Mouse (Mus musculus) thymus, postnatal 36 days (tissue): ENCODE data around the gene Ifna4.
"Not testable (repeated sequence)": the region's sequence is repeated elsewhere in the genome, so short reads cannot be mapped to it uniquely, and the experiment has no call there.

Experiments used
- DNase-seq, 2 experiments: peaks; one replicate each; pipeline ENCODE4 v3.0.0; 2022; ENCODE audit warnings: mixed read lengths in 2 of 2

The Ifna4 gene

DNA sequence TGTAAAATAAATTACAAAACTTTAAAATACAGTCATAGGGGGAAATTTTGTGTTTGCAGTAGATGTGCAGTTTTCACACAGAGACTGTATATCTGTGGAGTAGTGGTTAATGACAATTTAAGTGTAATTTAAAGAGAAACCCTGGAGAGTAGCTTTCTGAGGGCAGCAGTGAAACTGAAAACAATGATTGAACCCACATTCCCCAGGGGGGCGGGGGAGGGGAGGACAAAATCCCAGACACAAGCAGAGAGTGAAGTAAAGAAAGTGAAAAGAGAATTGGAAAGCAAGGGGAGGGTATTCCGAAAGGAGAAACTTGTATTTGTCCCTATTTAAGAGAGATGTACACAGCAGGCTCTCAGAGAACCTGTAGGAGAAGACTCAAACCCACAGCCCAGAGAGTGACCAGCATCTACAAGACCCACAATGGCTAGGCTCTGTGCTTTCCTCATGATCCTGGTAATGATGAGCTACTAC, at the start of gene Ifna4:
Gene Ifna4 (plus strand): TSS at position 424 of the 474 bp plus-strand sequence.
- no peak for DNase-seq

DNA sequence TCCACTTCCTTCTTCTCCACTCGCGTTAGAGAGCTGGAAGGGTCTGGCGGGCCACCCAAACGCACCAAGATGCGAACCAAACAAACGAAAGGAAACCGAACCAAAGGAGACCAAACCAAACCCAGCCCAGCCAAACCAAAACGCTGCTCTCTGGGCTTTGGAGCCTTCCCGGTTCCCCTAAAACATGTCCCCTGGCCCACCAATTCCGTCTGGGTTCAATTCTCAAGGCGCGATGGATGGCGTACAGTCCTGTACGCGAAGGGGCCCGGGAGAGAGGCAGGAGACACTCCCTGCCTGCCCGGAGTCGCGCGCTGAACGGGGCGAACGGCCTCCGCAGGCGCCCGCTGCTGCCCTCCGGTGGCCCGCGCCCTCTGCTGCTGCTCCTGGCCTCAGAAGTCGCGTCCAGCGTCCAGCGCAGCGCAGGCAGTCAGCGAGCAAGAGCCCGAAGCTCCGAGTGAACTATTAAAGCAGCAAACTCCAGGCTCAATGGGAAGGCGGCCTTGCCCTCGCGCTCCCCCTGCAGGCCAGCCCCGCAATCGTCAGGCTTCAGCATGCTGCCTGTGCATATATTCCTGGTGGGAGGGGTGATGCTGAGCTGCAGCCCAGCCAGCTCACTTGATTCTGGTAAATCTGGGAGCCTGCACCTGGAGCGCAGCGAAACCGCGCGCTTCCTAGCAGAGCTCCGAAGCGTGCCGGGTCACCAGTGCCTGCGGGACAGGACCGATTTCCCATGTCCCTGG, 47.6 kb upstream of the Ifna4 start, which contains the start of gene Gm13275:
Gene Gm13275 (plus strand): TSS at position 552 of the 740 bp plus-strand sequence.
- DNase-seq, result peak; percentile 74 to 82

DNA sequence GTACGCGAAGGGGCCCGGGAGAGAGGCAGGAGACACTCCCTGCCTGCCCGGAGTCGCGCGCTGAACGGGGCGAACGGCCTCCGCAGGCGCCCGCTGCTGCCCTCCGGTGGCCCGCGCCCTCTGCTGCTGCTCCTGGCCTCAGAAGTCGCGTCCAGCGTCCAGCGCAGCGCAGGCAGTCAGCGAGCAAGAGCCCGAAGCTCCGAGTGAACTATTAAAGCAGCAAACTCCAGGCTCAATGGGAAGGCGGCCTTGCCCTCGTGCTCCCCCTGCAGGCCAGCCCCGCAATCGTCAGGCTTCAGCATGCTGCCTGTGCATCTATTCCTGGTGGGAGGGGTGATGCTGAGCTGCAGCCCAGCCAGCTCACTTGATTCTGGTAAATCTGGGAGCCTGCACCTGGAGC, 44.6 kb upstream of the Ifna4 start, which contains the start of gene Gm13279:
Gene Gm13279 (plus strand): TSS at position 301 of the 400 bp plus-strand sequence.
- DNase-seq, result not testable (repeated sequence)

DNA sequence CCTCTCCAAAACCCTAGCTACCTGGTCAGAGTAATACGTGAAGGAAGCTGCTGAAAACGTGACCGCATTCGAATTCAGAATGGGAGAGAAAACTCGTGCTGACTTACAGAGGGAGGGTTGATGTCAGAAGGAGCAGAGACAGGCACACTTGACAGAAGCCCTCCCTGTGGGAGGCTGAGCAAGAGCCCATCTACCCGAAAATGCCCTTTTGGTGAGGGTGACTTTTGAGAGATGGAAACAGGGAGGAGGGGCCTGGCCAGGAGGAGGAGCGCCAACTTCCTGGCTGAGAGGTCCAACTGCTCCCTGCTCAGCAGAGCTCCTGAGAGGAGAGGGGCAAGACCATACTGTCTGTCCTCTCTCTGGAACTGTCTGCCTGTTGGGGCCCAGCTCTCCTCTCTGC, 42.3 kb upstream of the Ifna4 start, which contains the start of gene Gm13285:
Gene Gm13285 (plus strand): TSS at position 301 of the 400 bp plus-strand sequence.
- not testable (repeated sequence) for DNase-seq

DNA sequence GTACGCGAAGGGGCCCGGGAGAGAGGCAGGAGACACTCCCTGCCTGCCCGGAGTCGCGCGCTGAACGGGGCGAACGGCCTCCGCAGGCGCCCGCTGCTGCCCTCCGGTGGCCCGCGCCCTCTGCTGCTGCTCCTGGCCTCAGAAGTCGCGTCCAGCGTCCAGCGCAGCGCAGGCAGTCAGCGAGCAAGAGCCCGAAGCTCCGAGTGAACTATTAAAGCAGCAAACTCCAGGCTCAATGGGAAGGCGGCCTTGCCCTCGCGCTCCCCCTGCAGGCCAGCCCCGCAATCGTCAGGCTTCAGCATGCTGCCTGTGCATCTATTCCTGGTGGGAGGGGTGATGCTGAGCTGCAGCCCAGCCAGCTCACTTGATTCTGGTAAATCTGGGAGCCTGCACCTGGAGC, 38.7 kb upstream of the Ifna4 start, which contains the start of gene Gm13287:
Gene Gm13287 (plus strand): TSS at position 301 of the 400 bp plus-strand sequence.
- DNase-seq, result not testable (repeated sequence)

DNA sequence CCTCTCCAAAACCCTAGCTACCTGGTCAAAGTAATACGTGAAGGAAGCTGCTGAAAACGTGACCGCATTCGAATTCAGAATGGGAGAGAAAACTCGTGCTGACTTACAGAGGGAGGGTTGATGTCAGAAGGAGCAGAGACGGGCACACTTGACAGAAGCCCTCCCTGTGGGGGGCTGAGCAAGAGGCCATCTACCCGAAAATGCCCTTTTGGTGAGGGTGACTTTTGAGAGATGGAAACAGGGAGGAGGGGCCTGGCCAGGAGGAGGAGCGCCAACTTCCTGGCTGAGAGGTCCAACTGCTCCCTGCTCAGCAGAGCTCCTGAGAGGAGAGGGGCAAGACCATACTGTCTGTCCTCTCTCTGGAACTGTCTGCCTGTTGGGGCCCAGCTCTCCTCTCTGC, 36.4 kb upstream of the Ifna4 start, which contains the start of gene Gm13288:
Gene Gm13288 (plus strand): TSS at position 301 of the 400 bp plus-strand sequence.
- DNase-seq, result not testable (repeated sequence)

DNA sequence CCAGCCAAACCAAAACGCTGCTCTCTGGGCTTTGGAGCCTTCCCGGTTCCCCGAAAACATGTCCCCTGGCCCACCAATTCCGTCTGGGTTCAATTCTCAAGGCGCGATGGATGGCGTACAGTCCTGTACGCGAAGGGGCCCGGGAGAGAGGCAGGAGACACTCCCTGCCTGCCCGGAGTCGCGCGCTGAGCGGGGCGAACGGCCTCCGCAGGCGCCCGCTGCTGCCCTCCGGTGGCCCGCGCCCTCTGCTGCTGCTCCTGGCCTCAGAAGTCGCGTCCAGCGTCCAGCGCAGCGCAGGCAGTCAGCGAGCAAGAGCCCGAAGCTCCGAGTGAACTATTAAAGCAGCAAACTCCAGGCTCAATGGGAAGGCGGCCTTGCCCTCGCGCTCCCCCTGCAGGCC, 35.9 kb upstream of the Ifna4 start:
- DNase-seq, result peak in 1 of 2 experiments; percentile 13

DNA sequence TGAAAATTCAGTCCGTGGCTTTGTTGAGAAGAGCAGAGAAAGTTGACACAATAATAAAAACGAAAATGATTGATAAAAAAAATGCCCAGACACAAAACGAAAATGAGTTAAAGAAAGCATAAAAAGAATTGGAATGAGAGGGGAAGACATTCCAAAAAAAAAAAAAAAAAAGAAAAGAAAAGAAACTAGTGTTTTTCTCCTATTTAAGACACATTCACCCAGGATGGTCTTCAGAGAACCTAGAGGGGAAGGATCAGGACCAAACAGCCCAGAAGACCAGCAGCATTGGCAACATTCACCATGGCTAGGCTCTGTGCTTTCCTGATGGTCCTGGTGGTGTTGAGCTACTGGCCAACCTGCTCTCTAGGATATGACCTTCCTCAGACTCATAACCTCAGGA, 25.7 kb upstream of the Ifna4 start, which contains the start of gene Ifna7:
Gene Ifna7 (plus strand): TSS at position 301 of the 400 bp plus-strand sequence.
- DNase-seq, result no peak

DNA sequence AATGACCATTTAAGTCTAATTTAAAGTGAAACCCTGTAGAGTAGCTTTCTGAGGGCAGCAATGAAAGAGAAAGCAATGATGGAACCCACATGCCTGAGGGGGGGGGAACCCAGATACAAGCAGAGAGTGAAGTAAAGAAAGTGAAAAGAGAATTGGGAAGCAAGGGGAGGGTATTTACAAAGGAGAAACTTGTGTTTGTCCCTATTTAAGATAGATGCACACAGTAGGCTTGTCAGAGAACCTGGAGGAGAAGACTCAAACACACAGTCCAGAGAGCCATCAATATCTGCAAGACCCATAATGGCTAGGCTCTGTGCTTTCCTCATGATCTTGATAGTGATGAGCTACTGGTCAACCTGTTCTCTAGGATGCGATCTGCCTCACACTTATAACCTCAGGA, 22.0 kb upstream of the Ifna4 start, which contains the start of gene Ifna11:
Gene Ifna11 (plus strand): TSS at position 301 of the 400 bp plus-strand sequence.
- no peak for DNase-seq

DNA sequence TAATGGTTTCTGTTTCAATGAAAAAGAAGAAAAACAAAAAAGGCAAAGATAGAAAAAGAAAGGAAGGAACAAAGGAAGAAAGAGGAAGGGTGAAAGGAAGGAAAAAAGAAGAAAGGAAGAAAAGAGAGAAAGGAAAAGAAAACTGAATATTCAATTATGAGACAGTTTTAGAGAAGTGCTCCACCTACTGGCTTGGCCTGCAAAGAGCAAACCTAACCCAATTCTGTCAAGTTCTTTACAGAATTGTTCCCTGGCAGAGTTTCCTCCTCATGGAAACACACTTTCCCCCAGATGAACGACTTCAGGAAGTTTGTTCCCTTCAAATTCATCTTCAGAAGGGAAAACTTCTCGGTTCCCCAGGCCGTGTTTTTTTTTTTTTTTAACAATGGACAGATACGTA, 18.7 kb upstream of the Ifna4 start:
- DNase-seq, result no peak

DNA sequence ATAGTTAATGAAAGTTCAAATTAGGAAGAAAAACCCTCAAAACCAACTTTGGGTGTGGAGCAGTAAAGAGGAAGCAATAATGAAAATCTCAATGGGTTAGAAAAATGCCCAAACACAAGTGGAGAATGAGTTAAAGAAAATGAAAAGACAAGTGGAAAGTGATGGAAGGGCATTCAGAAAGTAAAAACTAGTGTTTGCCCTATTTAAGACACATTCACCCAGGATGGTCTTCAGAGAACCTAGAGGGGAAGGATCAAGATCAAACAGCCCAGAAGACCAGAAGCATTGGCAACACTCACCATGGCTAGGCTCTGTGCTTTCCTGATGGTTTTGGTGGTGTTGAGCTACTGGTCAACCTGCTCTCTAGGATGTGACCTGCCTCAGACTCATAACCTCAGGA, 14.5 kb upstream of the Ifna4 start, which contains the start of gene Ifna6:
Gene Ifna6 (plus strand): TSS at position 301 of the 400 bp plus-strand sequence.
- DNase-seq, result not testable (repeated sequence)

DNA sequence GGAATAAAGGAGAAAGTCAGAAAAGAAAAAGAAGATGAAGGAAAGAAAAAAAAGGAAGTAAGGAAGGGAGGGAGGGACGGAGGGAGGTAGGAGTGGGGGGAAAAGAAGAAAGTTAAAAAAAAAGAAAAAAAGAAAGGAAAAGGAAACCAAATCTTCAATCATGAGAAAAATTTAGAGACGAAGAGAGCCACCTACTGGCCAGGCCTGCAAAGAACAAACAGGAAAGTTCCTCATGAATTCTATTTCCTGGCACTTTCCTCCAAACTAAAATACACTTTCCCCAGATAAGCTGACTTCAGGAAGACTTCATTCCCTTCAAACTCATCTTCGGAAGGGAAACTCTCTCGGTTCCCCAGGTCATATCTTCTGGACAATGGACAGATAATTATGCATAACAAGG, 11.1 kb upstream of the Ifna4 start:
- DNase-seq, result peak; percentile 22 to 48

DNA sequence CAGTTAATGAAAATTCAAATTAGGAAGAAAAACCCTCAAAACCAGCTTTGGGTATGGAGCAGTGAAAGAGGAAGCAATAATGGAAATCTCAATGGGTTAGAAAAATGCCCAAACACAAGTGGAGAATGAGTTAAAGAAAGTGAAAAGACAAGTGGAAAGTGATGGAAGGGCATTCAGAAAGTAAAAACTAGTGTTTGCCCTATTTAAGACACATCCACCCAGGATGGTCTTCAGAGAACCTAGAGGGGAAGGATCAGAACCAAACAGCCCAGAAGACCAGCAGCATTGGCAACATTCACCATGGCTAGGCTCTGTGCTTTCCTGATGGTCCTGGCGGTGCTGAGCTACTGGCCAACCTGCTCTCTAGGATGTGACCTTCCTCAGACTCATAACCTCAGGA, 6.4 kb upstream of the Ifna4 start, which contains the start of gene Ifna5:
Gene Ifna5 (plus strand): TSS at position 301 of the 400 bp plus-strand sequence.
- DNase-seq, result not testable (repeated sequence)

DNA sequence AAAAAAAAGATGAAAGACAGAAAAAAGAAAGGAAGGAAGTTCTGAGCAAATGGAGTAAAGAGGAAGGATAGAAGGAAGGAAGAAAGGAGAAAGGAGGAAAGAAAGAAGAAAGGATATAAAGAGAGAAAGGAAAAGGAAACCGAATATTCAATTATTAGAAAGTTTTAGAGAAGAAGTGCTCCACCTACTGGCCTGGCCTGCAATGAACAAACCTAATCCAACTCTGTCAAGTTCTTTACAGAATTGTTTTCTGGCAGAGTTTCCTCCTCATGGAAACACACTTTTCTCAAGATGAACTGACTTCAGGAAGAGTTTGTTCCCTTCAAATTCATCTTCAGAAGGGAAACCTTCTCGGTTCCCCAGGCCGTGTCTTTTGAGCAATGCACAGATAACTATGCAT, 2.8 kb upstream of the Ifna4 start:
- no peak for DNase-seq

DNA sequence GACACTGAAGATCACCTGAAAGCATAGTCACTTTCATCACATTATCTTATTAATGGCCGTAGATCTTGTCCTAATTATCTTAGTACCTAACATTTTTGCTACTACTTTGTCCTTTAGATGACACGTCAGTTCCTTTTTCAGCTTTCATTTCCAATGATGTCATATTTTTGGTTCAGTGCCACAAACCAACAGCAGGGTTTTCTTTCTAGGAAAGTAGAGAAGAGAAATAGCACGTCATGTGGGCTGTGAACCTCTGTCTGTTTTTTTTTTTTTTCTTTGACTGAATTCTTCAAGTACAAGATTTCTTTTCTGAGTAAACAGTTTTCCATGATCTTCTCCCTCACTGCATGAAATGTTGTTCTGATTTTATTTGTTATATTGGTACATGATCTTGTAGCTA, 1.6 kb upstream of the Ifna4 start:
- no peak for DNase-seq

DNA sequence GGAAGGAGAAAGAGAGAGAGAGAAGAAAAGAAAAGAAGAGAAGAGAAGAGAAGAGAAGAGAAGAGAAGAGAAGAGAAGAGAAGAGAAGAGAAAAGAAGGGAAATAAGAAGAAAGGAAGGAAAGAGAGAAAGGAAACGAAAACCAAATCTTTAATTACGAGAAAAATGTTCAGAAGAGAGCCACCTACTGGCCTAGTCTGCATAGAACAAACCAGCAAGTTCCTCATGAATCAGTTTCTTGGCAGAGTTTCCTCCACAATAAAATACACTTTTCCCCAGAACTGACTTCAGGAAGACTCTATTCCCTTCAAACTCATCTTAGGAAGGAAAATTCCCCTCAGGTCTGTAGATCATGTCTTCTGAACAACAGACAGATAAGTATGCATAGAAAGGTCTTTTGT, 3.7 kb downstream of the Ifna4 start:
- DNase-seq, result no peak

DNA sequence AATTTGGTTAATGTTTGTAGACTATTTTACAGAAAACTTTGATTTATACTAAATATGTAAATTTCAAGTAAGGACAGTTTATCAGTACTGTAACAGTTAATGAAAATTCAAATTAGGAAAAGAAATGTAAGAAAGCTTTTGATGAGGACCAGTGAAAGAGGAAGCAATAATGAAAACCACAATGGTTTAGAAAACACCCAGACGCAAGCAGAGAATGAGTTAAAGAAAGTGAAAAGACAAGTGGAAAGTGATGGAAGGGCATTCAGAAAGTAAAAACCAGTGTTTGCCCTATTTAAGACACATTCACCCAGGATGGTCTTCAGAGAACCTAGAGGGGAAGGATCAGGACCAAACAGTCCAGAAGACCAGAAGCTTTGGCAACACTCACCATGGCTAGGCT, 8.0 kb downstream of the Ifna4 start, which contains the start of gene Ifna1:
Gene Ifna1 (plus strand): TSS at position 390 of the 400 bp plus-strand sequence.
- DNase-seq, result no peak

DNA sequence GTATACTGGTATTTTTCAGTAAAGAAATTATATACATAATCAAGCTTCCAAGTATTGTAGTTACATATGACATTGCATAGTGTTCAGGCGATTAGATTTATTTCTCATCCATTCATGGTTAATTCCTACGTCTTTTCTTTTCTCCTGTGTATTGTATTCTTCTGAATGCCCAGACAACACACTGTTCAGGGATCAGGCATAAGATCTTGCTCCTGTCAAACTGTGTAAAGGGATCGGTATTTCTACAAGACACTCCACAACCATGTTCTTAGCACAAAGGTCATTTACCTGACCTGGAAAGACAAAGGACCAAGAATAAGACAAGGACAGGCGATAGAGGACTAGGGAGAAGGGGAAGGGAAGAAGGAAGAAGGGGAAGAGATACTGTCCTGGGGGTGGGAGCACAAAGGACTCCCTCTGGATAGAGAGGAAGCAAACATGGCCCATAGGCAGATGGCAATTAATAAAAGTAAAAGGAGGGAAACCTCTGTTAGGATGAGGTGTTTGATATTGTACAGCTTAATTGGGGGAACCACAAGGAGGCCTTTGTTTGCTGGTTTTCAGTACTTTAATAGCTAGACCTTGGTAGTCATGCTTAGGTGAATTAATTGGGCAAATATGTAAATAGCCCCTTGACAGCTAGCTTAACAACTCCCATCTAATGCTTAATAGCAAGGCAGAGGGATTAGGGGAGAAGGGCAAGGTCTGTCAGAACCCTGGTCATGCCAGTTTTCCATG, 9.5 kb downstream of the Ifna4 start:
- no peak for DNase-seq

DNA sequence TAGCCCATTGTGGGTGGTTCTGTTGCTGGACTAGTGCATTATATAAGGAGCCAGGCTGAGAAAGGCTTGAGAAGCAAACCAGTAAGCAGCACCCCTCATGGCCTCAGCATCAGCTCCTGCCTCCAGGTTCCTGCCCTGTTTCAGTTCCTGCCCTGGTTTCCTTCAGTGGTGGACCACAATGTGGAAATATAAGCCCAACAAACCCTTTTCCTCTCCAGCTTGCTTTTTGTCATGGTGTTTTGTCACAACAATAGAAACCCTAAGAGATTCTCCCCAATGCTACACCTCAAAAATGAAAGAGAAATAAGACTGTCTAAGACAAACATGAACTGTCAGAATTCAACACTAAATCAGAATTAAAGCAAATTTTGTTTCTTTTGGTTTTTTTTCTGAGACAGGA, 17.6 kb downstream of the Ifna4 start:
- no peak for DNase-seq

DNA sequence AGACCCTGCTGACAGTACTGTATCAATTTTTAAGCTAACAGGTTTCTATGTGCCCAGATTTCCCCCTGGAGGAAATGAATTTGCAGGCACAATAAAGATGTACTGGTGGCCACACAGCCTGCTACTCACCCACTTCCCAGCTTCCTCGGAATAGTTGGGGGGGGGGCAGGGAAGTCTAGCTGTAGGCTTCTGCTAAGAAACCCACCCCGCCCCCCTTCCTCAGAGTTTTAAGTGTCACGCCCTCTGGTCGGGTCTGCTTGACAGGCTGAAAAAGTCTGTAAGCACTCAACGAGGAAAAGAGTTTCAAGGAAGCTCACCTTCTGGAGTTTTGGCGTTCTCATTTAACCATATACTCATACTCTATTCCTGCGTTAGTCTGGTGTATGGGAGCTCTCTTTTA, 21.6 kb downstream of the Ifna4 start:
- DNase-seq, result no peak

DNA sequence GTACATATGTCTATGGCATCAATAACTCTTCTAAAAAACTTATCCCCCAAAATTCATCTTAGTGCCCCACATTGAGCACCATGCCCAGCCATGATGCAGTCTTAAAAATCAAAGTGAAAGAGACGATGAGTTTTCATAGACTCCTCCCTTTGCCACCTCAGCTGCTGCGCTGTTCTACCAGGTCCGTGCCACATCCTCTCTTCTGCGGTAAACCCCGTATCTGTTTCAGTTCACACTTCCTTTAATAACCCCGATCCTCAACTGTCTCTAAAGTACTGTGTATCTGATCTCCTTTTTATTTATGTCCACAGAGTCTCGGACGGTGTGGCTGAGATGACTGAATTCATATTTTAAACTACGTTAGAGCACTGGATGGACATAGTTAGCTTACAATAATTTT, 22.9 kb downstream of the Ifna4 start:
- peak; percentile 62 to 70 for DNase-seq

DNA sequence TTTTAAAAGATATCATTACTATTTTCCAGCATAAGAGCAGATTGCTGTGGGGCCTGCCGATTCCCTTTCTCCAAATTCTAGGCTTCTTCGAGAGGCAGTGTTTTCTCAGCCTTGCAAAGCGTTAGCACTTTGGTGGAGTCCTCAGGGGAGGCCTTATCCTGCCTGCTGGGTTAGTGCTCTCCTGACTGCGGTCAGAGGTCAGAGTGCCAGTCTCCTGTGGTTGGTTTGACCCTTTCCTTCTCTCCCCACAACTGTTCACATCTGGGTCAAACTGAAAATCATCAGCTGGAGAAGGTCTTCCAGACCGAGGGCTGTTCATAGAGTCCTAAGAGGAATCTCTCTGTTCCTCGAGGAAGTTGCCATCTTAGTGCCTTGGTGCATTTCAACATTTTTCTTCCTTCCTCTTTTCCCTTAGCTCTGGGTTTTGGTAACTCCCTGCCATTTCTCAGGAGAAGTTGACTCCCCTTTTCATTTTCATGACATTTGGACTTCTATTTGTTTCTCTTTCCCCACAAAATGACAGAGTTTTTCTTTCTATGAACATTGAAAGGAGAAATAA, 23.4 kb downstream of the Ifna4 start:
- DNase-seq, result no peak
